Mouse (Mus musculus) myocyte (in vitro differentiated cells): ENCODE results near the gene Rin1.

Experiments
- CEBPB ChIP-seq: IDR thresholded peaks from 2 replicates; pipeline ENCODE4 v1.6.1; 2011; ENCODE audit warnings: mild to moderate bottlenecking, moderate library complexity; ENCODE audit not compliant: poor library complexity, insufficient read depth, severe bottlenecking
- MAX ChIP-seq: IDR thresholded peaks from one replicate; pipeline ENCODE4 v1.6.1; 2011; ENCODE audit warnings: low read depth, mild to moderate bottlenecking, control low read depth
- TCF3 ChIP-seq: IDR thresholded peaks from one replicate; pipeline ENCODE4 v1.6.1; 2011; ENCODE audit warnings: low read depth, control low read depth; ENCODE audit not compliant: insufficient read length

DNA sequence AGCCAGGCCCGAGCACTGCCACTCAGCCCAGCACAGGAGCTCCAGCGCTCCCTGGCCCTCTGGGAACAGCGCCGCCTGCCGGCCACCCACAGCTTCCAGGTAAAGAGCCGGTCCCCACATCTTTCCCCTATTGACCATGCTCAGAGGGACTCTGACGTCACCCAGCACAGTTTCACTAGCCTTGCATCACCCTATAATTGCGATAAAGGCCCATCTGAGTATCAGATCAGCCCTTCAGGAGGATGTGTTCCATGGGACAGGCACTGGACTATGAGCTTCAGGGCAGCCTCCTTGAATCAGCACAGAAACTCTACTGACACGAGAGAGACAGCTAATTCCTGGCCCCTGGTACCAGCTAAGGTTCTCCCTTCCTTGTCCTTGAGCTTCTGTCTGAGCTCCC lies 3.6 kb downstream of the Rin1 start:
- TF ChIP-seq MAX (no peak), CEBPB (peak; percentile 99), TCF3 (no peak)
